Mouse (Mus musculus) kidney, adult 2 months (tissue): ENCODE results near the gene Tbc1d1.

Source experiments
- CTCF ChIP-seq: fragments of 200-500 bp; conservative IDR thresholded peaks from 2 replicates; pipeline ENCODE4 v1.5.1; 2011; ENCODE audit warnings: low read depth, mild to moderate bottlenecking, control low read depth, low read length, moderate library complexity, mixed read lengths; ENCODE audit not compliant: insufficient read depth, insufficient read length
- POLR2A ChIP-seq: fragments of 200-500 bp; IDR thresholded peaks from one replicate; pipeline ENCODE4 v1.6.1; 2011; ENCODE audit warnings: low read depth, low read length, control low read depth

GRCm38 (mm10) chr5:64109217-64109616 lies 46.9 kb upstream of the Tbc1d1 start:
- no peak for TF ChIP-seq POLR2A
- no peak for TF ChIP-seq CTCF
